Mouse (Mus musculus) small intestine, adult 2 months (tissue): ENCODE results near the gene Dll4.

Experiments used
- CTCF ChIP-seq: fragments of 200-500 bp; IDR thresholded peaks from 2 replicates; pipeline ENCODE4 v1.5.1; 2012; ENCODE audit warnings: low read depth, mild to moderate bottlenecking, control low read depth, inconsistent platforms, low read length, moderate library complexity, mixed read lengths; ENCODE audit not compliant: insufficient replicate concordance, insufficient read length; ENCODE audit errors: extremely low read depth
- POLR2A ChIP-seq: fragments of 200-500 bp; IDR thresholded peaks from 2 replicates; pipeline ENCODE4 v1.6.1; 2012; ENCODE audit warnings: low read depth, mild to moderate bottlenecking, control low read depth, inconsistent platforms, low read length, moderate library complexity

- TF ChIP-seq CTCF (no peak), POLR2A (no peak)
Observed at GRCm38 (mm10) chr2:119344537-119345138, 19.1 kb downstream of the Dll4 start.
